Mouse (Mus musculus) adrenal gland, adult 10 weeks (tissue): Measurements from ENCODE around the gene Pmis2. TPM values are rescaled to one million over a fixed set of nuclear protein-coding genes. Genes with fewer than 3 reads are reported as not detected.

Experiments used
- polyA plus RNA-seq: library from polyadenylated mRNA; stranded (reverse); fragments of 350-450 nt; fragmentation: Illumina TruSeq; extraction: RNeasy Lipid Tissue Mini Kit (QIAGEN cat#74804); gene quantifications from one replicate; pipeline ENCODE4 v1.2.3, GENCODE M21; 2014; ENCODE audit warnings: low read depth, low replicate concordance

The Pmis2 gene
- not detected for polyA plus RNA-seq

DNA sequence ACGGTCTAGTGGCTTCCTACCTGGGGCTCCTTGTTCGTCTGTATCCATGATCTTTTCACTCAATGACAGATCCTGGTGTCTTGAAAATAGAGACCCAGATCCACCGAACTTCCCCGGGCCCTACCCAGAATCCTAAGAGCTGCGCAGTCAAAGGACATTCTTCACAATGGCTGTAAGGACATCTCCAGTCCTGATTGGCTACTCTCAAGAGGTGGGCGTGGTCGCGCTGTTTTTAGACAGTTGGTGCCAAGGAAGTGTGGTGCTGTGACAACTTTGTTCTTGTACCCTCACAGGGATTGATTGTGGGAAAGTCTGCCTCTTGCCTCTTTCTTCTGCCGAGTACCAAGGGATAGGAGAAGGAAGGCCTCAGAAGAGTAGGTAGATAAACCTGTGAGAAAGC lies at the start of gene Pmis2:
TSS of gene Pmis2 (minus strand) at position 126 of the 400 bp plus-strand sequence.

DNA sequence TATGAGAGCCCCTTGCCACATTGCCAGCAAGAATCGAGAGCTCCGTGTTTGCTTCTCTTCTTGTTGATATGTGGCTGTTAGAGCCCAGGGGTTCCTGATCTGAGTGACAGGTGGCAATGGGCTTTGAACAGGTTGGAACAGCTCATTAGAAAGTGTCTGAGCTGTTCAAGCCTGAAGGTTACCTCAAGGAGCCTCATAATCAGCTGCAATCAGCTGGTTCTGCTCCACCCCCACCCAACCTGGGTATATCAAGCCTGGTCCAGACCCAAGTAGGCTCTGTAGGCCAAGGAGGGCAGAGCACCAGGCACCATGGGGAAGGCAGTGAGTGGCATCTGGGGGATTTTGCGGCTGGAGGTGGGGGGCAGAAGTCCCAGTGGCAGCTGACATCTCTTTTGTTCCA lies 40.5 kb upstream of the Pmis2 start, which contains the start of gene Atp4a:
TSS of gene Atp4a (plus strand) at position 268 of the 400 bp plus-strand sequence.

DNA sequence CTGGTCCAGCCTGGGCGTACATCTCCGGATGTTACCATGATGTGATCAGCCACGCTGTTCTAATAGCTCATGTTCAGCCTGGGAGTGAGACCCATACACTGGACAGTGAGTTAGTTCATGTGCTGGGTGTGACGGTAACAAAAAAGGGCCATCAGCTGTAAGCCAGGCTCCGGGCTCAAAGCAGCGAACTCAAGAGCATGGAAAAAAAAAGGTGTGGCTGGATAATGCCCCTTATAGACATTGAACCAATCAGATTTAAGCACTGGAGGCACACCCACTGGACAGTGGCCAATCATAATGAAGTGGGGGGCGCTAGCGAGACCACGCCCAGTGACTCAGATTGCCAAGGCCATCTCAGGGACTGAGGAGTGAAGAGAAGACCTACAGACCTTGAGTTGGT lies 27.2 kb upstream of the Pmis2 start, which contains the start of gene 2200002J24Rik:
TSS of gene 2200002J24Rik (plus strand) at position 338 of the 400 bp plus-strand sequence.

DNA sequence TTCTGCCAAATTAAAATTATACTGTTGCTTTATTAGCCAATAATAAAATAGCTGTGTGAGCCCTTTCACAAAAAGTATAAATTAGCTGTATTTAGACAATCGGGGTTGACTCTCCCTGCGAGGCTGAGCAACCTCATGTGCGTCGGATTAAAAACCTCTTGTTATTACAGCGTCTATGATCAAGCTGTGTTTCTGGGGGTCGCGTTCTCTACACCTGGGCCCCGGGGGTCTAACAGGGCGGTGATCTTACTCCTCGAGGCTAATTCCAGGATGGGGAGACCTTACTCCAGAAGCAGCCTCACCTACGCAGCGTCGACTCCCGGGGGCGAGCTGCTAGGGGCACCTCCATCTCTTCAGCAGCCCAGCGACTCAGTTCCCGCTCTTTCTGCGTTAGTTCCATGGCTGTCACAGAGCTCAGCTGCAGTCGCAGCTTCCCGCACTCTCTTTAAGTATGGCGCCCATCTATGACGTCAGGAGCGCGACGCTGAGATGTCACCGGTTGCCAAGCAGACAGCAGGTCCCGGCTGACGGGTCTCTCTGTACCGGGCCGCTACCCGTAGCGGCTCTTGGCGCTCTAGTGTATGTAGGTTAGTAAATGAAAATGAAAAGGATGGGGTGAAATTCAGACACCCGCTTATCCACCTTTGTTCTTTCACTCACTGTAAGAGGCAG lies 6.7 kb downstream of the Pmis2 start, which contains the start of gene Haus5:
TSS of gene Haus5 (minus strand) at position 466 of the 672 bp plus-strand sequence.

DNA sequence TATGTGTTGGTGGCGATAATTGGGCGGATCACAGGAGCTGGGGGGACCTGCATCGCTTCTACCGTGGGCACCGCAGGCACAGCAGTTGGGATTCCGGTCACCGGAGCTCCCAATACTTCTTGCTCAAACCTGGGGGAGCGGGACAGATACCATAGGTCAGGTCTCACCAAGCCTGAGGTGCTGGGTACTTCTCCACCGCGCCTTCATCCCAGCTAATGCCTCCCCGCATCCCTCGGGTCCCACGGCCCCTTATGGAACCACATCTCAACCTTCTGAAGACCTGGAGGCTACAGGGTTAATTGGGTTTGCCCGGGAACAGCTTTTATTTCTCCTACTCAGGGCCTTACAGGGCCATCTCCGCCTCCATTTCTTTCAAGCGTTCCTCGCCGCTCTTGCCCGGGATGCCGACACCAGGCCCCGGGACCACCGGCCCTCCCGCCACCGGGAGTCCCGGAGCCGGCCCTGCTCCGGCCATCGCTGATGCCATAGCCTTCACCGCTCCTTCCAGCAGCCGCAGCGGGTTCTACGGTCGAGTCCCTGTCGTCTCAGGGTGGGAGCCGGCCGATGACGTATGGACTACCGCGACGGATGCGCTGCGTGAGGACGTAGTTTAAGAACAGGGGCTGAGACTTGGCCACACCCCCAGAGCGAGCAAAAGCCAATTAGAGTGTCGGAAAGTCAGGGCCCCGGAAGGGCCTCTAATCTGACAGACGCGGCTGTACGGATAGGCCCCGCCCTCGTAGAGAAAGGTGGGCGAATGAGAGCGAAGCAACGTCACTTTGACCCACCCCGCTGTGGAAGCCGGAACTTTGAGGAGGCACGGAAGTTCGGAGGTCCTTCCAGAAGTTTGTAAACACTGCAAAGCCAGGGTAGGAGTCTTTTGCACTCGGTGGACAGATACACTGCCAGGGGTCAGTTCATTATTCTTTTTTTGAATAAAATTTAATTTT lies 21.5 kb downstream of the Pmis2 start, which contains the start of gene Rbm42:
TSS of gene Rbm42 (minus strand) at position 727 of the 950 bp plus-strand sequence.

GRCm38 (mm10) chr7:30635752-30636151 lies 35.7 kb downstream of the Pmis2 start, which contains the start of gene Etv2:
Gene Etv2, minus strand, starts transcription at chr7:30635852.

GRCm38 (mm10) chr7:30625530-30626384 lies 45.6 kb downstream of the Pmis2 start, which contains the start of gene Cox6b1:
Gene Cox6b1, minus strand, starts transcription at chr7:30626151.

Other genes with a start within 250 kb of the Pmis2 start
- gene Nfkbid, start 249.9 kb downstream of the Pmis2 start, polyA plus RNA-seq: not detected
- gene Aplp1, start 226.1 kb downstream of the Pmis2 start, polyA plus RNA-seq: 8.6 TPM
- gene Kirrel2, start 213.9 kb downstream of the Pmis2 start, polyA plus RNA-seq: not detected
- gene Nphs1, start 213.3 kb downstream of the Pmis2 start, polyA plus RNA-seq: not detected
- gene Prodh2, start 178.0 kb downstream of the Pmis2 start, polyA plus RNA-seq: not detected
- 0.23 TPM for gene Arhgap33, start 136.5 kb downstream of the Pmis2 start, polyA plus RNA-seq
- 50.0 TPM for gene Hspb6, start 119.4 kb downstream of the Pmis2 start, polyA plus RNA-seq
- gene Proser3, start 119.3 kb downstream of the Pmis2 start, polyA plus RNA-seq: 1.5 TPM
- 6.5 TPM for gene Lin37, start 111.8 kb downstream of the Pmis2 start, polyA plus RNA-seq
- gene U2af1l4, start 108.3 kb downstream of the Pmis2 start, polyA plus RNA-seq: 13.9 TPM
- gene Gm49396, start 108.3 kb downstream of the Pmis2 start, polyA plus RNA-seq: 3.4 TPM
- gene Psenen, start 108.0 kb downstream of the Pmis2 start, polyA plus RNA-seq: 31.7 TPM
- gene Igflr1, start 106.2 kb downstream of the Pmis2 start, polyA plus RNA-seq: not detected
- gene Kmt2b, start 82.9 kb downstream of the Pmis2 start, polyA plus RNA-seq: 5.8 TPM
- not detected for gene Zbtb32, start 72.7 kb downstream of the Pmis2 start, polyA plus RNA-seq
- gene Upk1a, start 58.8 kb downstream of the Pmis2 start, polyA plus RNA-seq: not detected
- gene Cox6b1, start 45.5 kb downstream of the Pmis2 start, polyA plus RNA-seq: 1,385 TPM
- gene Etv2, start 35.8 kb downstream of the Pmis2 start, polyA plus RNA-seq: not detected
- not detected for gene Rbm42, start 21.3 kb downstream of the Pmis2 start, polyA plus RNA-seq
- 2.0 TPM for gene Haus5, start 6.6 kb downstream of the Pmis2 start, polyA plus RNA-seq
- not detected for gene 2200002J24Rik, start 27.3 kb upstream of the Pmis2 start, polyA plus RNA-seq
- not detected for gene Atp4a, start 40.6 kb upstream of the Pmis2 start, polyA plus RNA-seq
- 14.1 TPM for gene Tmem147, start 57.9 kb upstream of the Pmis2 start, polyA plus RNA-seq
- gene Gapdhs, start 72.1 kb upstream of the Pmis2 start, polyA plus RNA-seq: not detected
- 12.7 TPM for gene Sbsn, start 79.9 kb upstream of the Pmis2 start, polyA plus RNA-seq
- 7.0 TPM for gene Dmkn, start 92.2 kb upstream of the Pmis2 start, polyA plus RNA-seq
- gene Krtdap, start 116.3 kb upstream of the Pmis2 start, polyA plus RNA-seq: not detected
- 1.3 TPM for gene Ffar2, start 152.2 kb upstream of the Pmis2 start, polyA plus RNA-seq
- not detected for gene Ffar3, start 184.6 kb upstream of the Pmis2 start, polyA plus RNA-seq
- not detected for gene Ffar1, start 190.0 kb upstream of the Pmis2 start, polyA plus RNA-seq
- not detected for gene Cd22, start 208.7 kb upstream of the Pmis2 start, polyA plus RNA-seq
- not detected for gene Mag, start 243.3 kb upstream of the Pmis2 start, polyA plus RNA-seq